Mouse (Mus musculus): ENCODE measurements at regions not wholly inside any gene's neighbourhood (a gene's known extent, or its start where the extent isn't known, plus 50 kb on each side); places are given as distances from the start of the nearest gene placed in this dataset.

GRCm38 (mm10) chr11:71410582-71410981 lies 180.0 kb upstream of the Nlrp1b start:
- ATAC-seq (no peak), DNase-seq (ENCODE audit: low read depth, low spot score) (no peak)
- ChIA-PET CTCF (no interaction called here), POLR2A (no interaction called here)
- no peaks in the 10 kb centered on the region for H3K27me3 ChIP-seq
- TF ChIP-seq CTCF (IDR thresholded peaks at IDR 0.05): no peak
- in situ Hi-C loops (cut with MboI; ENCODE audit: low pct_unique_long_range_greater_than_20kb): no loop called here

- in situ Hi-C loops (cut with MboI; ENCODE audit: low pct_unique_long_range_greater_than_20kb): no loop called here
- DNase-seq (ENCODE audit: low read depth, low spot score): no peak
- no peaks in the 10 kb centered on the region for H3K27me3 ChIP-seq
- ChIA-PET POLR2A (no interaction called here), CTCF (no interaction called here)
- no peak for ATAC-seq
- no peak for TF ChIP-seq CTCF (IDR thresholded peaks at IDR 0.05)
Measured at GRCm38 (mm10) chr11:71411958-71412357, 181.4 kb upstream of the Nlrp1b start.

GRCm38 (mm10) chr11:71414403-71415140 lies 184.0 kb upstream of the Nlrp1b start:
- TF ChIP-seq CTCF (IDR thresholded peaks at IDR 0.05): no peak
- no peak for DNase-seq (ENCODE audit: low read depth, low spot score)
- ATAC-seq: no peak
- ChIA-PET CTCF (no interaction called here), POLR2A (no interaction called here)
- in situ Hi-C loops (cut with MboI; ENCODE audit: low pct_unique_long_range_greater_than_20kb): no loop called here
- no peaks in the 10 kb centered on the region for H3K27me3 ChIP-seq

GRCm38 (mm10) chr11:71415451-71415850 lies 184.9 kb upstream of the Nlrp1b start:
- ChIA-PET POLR2A (no interaction called here), CTCF (no interaction called here)
- DNase-seq (ENCODE audit: low read depth, low spot score) (no peak), ATAC-seq (no peak)
- TF ChIP-seq CTCF (IDR thresholded peaks at IDR 0.05): no peak
- in situ Hi-C loops (cut with MboI; ENCODE audit: low pct_unique_long_range_greater_than_20kb): no loop called here
- no peaks in the 10 kb centered on the region for H3K27me3 ChIP-seq

GRCm38 (mm10) chr11:71422291-71422840 lies 191.8 kb upstream of the Nlrp1b start:
- ChIA-PET CTCF (no interaction called here), POLR2A (no interaction called here)
- no peaks in the 10 kb centered on the region for H3K27me3 ChIP-seq
- TF ChIP-seq CTCF (IDR thresholded peaks at IDR 0.05): no peak
- in situ Hi-C loops (cut with MboI; ENCODE audit: low pct_unique_long_range_greater_than_20kb): no loop called here
- DNase-seq (ENCODE audit: low read depth, low spot score) (no peak), ATAC-seq (no peak)

GRCm38 (mm10) chr11:71423242-71423641 lies 192.7 kb upstream of the Nlrp1b start:
- ChIA-PET POLR2A (no interaction called here), CTCF (interaction anchor here (0.6 kb wide), 1 partner anchor 33 kb away, joined by 3 read pairs; no protein-coding TSS in a partner anchor)
- in situ Hi-C loops (cut with MboI; ENCODE audit: low pct_unique_long_range_greater_than_20kb): no loop called here

GRCm38 (mm10) chr11:71424879-71425278 lies 194.3 kb upstream of the Nlrp1b start:
- DNase-seq (ENCODE audit: low read depth, low spot score) (no peak), ATAC-seq (no peak)
- in situ Hi-C loops (cut with MboI; ENCODE audit: low pct_unique_long_range_greater_than_20kb): no loop called here
- no peak for TF ChIP-seq CTCF (IDR thresholded peaks at IDR 0.05)
- ChIA-PET CTCF (no interaction called here), POLR2A (no interaction called here)
- no peaks in the 10 kb centered on the region for H3K27me3 ChIP-seq

More at GRCm38 (mm10) chr11:71423242-71423641, 192.7 kb upstream of the Nlrp1b start:
- ATAC-seq: no peak
- no peak for DNase-seq (ENCODE audit: low read depth, low spot score)
- TF ChIP-seq CTCF (IDR thresholded peaks at IDR 0.05): no peak
- no peaks in the 10 kb centered on the region for H3K27me3 ChIP-seq

GRCm38 (mm10) chr11:71429739-71430138 lies 199.2 kb upstream of the Nlrp1b start:
- in situ Hi-C loops (cut with MboI; ENCODE audit: low pct_unique_long_range_greater_than_20kb): no loop called here
- ATAC-seq: no peak

GRCm38 (mm10) chr11:71434241-71434640 lies 203.7 kb upstream of the Nlrp1b start:
- no peak for TF ChIP-seq CTCF (IDR thresholded peaks at IDR 0.05)
- no peak for DNase-seq (ENCODE audit: low read depth, low spot score)
- CTCF ChIA-PET: no interaction called here
- no peaks in the 10 kb centered on the region for H3K27me3 ChIP-seq
- in situ Hi-C loops (cut with MboI; ENCODE audit: low pct_unique_long_range_greater_than_20kb): no loop called here
- ATAC-seq: no peak
- POLR2A ChIA-PET: no interaction called here

More at GRCm38 (mm10) chr11:71429739-71430138, 199.2 kb upstream of the Nlrp1b start:
- no peaks in the 10 kb centered on the region for H3K27me3 ChIP-seq
- ChIA-PET POLR2A (no interaction called here), CTCF (no interaction called here)
- DNase-seq (ENCODE audit: low read depth, low spot score): no peak
- TF ChIP-seq CTCF (IDR thresholded peaks at IDR 0.05): no peak

GRCm38 (mm10) chr11:71434886-71435285 lies 204.4 kb upstream of the Nlrp1b start:
- DNase-seq (ENCODE audit: low read depth, low spot score) (no peak), ATAC-seq (no peak)
- POLR2A ChIA-PET: no interaction called here
- TF ChIP-seq CTCF (IDR thresholded peaks at IDR 0.05): no peak
- in situ Hi-C loops (cut with MboI; ENCODE audit: low pct_unique_long_range_greater_than_20kb): no loop called here
- H3K27me3 ChIP-seq: no peaks in the 10 kb centered on the region
- CTCF ChIA-PET: no interaction called here

- CTCF ChIA-PET: no interaction called here
- POLR2A ChIA-PET: no interaction called here
- in situ Hi-C loops (cut with MboI; ENCODE audit: low pct_unique_long_range_greater_than_20kb): no loop called here
- H3K27me3 ChIP-seq: peaks cover 6% of the 10 kb centered on the region
- no peak for TF ChIP-seq CTCF (IDR thresholded peaks at IDR 0.05)
- no peak for ATAC-seq
- DNase-seq (ENCODE audit: low read depth, low spot score): no peak
Measured at GRCm38 (mm10) chr11:71435745-71436144, 205.2 kb upstream of the Nlrp1b start.

- no peak for DNase-seq (ENCODE audit: low read depth, low spot score)
- no peak for TF ChIP-seq CTCF (IDR thresholded peaks at IDR 0.05)
- ATAC-seq: no peak
- CTCF ChIA-PET: no interaction called here
- peaks cover 6% of the 10 kb centered on the region for H3K27me3 ChIP-seq
- POLR2A ChIA-PET: no interaction called here
- in situ Hi-C loops (cut with MboI; ENCODE audit: low pct_unique_long_range_greater_than_20kb): no loop called here
Measured at GRCm38 (mm10) chr11:71436335-71436734, 205.8 kb upstream of the Nlrp1b start.

All from Patski (cell line).